Comparison of ENCODE assay signal across 14 mouse cellular contexts in genomic region chr2:84627036-84627435, GRCm38 (mm10). TPM values are rescaled to one million over a fixed set of nuclear protein-coding genes. Genes with fewer than 3 reads are reported as not detected.
DNase-seq lines count a peak whose midpoint lies in the region; ATAC-seq and TF ChIP-seq lines count a peak whose summit lies in the region.
"Had no signal": no experiment of that assay in that cellular context is flagged by ENCODE, and none has a peak within 500 bp of the region (broad histone marks: within the 10 kb centered on the region; RNA-seq: fewer than 3 reads in every experiment).

No protein-coding gene starts in this region.

- TF ChIP-seq CTCF in liver, postnatal 0 days (IDR thresholded peaks at IDR 0.05; ENCODE audit: low read depth): no peak

- no peaks in the 10 kb centered on the region for H3K9me3 ChIP-seq in forebrain, embryonic 11.5 days (ENCODE audit: control insufficient read depth, low read length)
- no peaks in the 10 kb centered on the region for H3K9me3 ChIP-seq in forebrain, embryonic 14.5 days (replicated peaks; ENCODE audit: control insufficient read depth, low read length)
- H3K9me3 ChIP-seq in kidney, embryonic 14.5 days (ENCODE audit: control insufficient read depth, low read length): no peaks in the 10 kb centered on the region
- H3K9me3 ChIP-seq in embryonic facial prominence, embryonic 15.5 days (replicated peaks): no peaks in the 10 kb centered on the region
- no peaks in the 10 kb centered on the region for H3K9me3 ChIP-seq in liver, postnatal 0 days (ENCODE audit: low read length)
- H3K9me3 ChIP-seq: forebrain, embryonic 12.5 days; hindbrain, embryonic 13.5 days; lung, embryonic 15.5 days; midbrain, embryonic 10.5 days had no signal

- H3K4me1 ChIP-seq in forebrain, embryonic 11.5 days (replicated peaks; ENCODE audit: control insufficient read depth, insufficient read depth, low read length): no peaks in the 10 kb centered on the region; the same call in 1 of the 2 replicates
- no peaks in the 10 kb centered on the region for H3K4me1 ChIP-seq in forebrain, embryonic 14.5 days (ENCODE audit: control insufficient read depth, insufficient read depth, low read length)
- peaks cover 8% of the 10 kb centered on the region for H3K4me1 ChIP-seq in kidney, embryonic 14.5 days (ENCODE audit: control insufficient read depth, insufficient read depth, low read length)
- H3K4me1 ChIP-seq in embryonic facial prominence, embryonic 15.5 days: peaks cover 11% of the 10 kb centered on the region
- peaks cover 43% of the 10 kb centered on the region for H3K4me1 ChIP-seq in liver, postnatal 0 days (ENCODE audit: insufficient read depth)
- H3K4me1 ChIP-seq: forebrain, embryonic 12.5 days had no signal

- no peak overlapping the region for H3K4me2 ChIP-seq in forebrain, embryonic 11.5 days (ENCODE audit: low read depth, low read length, severe bottlenecking)
- H3K4me2 ChIP-seq in forebrain, embryonic 14.5 days (ENCODE audit: low read length): no peak overlapping the region
- no peak overlapping the region for H3K4me2 ChIP-seq in kidney, embryonic 14.5 days (replicated peaks; ENCODE audit: low read depth, low read length)
- H3K4me2 ChIP-seq in embryonic facial prominence, embryonic 15.5 days (replicated peaks): no peak overlapping the region
- H3K4me2 ChIP-seq in liver, postnatal 0 days (ENCODE audit: low read depth, low read length): peak overlapping the region; percentile 31; the same call in 1 of the 2 replicates
- H3K4me2 ChIP-seq: forebrain, embryonic 12.5 days; hindbrain, embryonic 13.5 days; lung, embryonic 15.5 days had no signal

- no peak overlapping the region for H3K4me3 ChIP-seq in forebrain, embryonic 11.5 days (ENCODE audit: low read depth, low read length)
- H3K4me3 ChIP-seq in forebrain, embryonic 14.5 days (ENCODE audit: low read depth, low read length): no peak overlapping the region
- H3K4me3 ChIP-seq in kidney, embryonic 14.5 days (ENCODE audit: low read length): no peak overlapping the region
- no peak overlapping the region for H3K4me3 ChIP-seq in embryonic facial prominence, embryonic 15.5 days (replicated peaks)
- H3K4me3 ChIP-seq in liver, postnatal 0 days (ENCODE audit: low read depth, low read length): no peak overlapping the region
- H3K4me3 ChIP-seq: forebrain, embryonic 12.5 days; hindbrain, embryonic 13.5 days; lung, embryonic 15.5 days; midbrain, embryonic 10.5 days had no signal

- no peak; the same call in 1 of the 2 replicates for TF ChIP-seq EP300 in liver, postnatal 0 days (IDR thresholded peaks at IDR 0.05; ENCODE audit: low read depth)

- no peak for DNase-seq in forebrain, embryonic 11.5 days (ENCODE audit: low spot score)
- no peak for DNase-seq in forebrain, embryonic 14.5 days (ENCODE audit: low spot score)
- DNase-seq in kidney, postnatal 25 days: no peak
- no peak for DNase-seq in liver, postnatal 0 days
- DNase-seq: cerebellum, adult 9-11 months; right cerebral cortex, postnatal 4 days had no signal

- H3K27me3 ChIP-seq in forebrain, embryonic 11.5 days (ENCODE audit: control insufficient read depth, insufficient read depth, low read length): no peaks in the 10 kb centered on the region
- no peaks in the 10 kb centered on the region for H3K27me3 ChIP-seq in forebrain, embryonic 14.5 days (replicated peaks; ENCODE audit: control insufficient read depth, insufficient read depth, low read length)
- H3K27me3 ChIP-seq in kidney, embryonic 14.5 days (ENCODE audit: control insufficient read depth, insufficient read depth, low read length): no peaks in the 10 kb centered on the region
- H3K27me3 ChIP-seq in embryonic facial prominence, embryonic 15.5 days: no peaks in the 10 kb centered on the region
- H3K27me3 ChIP-seq in liver, postnatal 0 days (ENCODE audit: insufficient read depth, low read length): no peaks in the 10 kb centered on the region
- H3K27me3 ChIP-seq: forebrain, embryonic 12.5 days; hindbrain, embryonic 13.5 days; lung, embryonic 15.5 days had no signal

- 0 out of 2 replicates have a peak, but pooled peaks have one; percentile 21 for ATAC-seq in forebrain, embryonic 11.5 days (replicated peaks; ENCODE audit: low FRiP score)
- ATAC-seq in forebrain, embryonic 14.5 days: no peak
- peak; percentile 37; the same call in 1 of the 2 replicates for ATAC-seq in kidney, embryonic 14.5 days (ENCODE audit: low FRiP score, low TSS enrichment)
- ATAC-seq in embryonic facial prominence, embryonic 15.5 days (ENCODE audit: insufficient number of reproducible peaks, low FRiP score, low TSS enrichment, low read depth): no peak
- ATAC-seq in liver, postnatal 0 days: peak; percentile 70
- ATAC-seq in frontal cortex, adult (ENCODE audit: low TSS enrichment): no peak
- no peak for ATAC-seq in cerebellum, adult (ENCODE audit: insufficient number of reproducible peaks, low FRiP score, low TSS enrichment)

- H3K36me3 ChIP-seq in forebrain, embryonic 11.5 days (ENCODE audit: control insufficient read depth, insufficient read depth, low read length): no peaks in the 10 kb centered on the region
- H3K36me3 ChIP-seq in forebrain, embryonic 14.5 days (ENCODE audit: control insufficient read depth, insufficient read depth, low read length): peaks cover 12% of the 10 kb centered on the region; the same call in 1 of the 2 replicates
- H3K36me3 ChIP-seq in kidney, embryonic 14.5 days (ENCODE audit: control insufficient read depth, insufficient read depth, low read length): peaks cover 12% of the 10 kb centered on the region; the same call in 1 of the 2 replicates
- 0 out of 2 replicates have a peak, but pooled peaks cover 3% of the 10 kb centered on the region for H3K36me3 ChIP-seq in embryonic facial prominence, embryonic 15.5 days
- H3K36me3 ChIP-seq in liver, postnatal 0 days (replicated peaks; ENCODE audit: insufficient read depth, low read length): 0 out of 2 replicates have a peak, but pooled peaks cover 2% of the 10 kb centered on the region

- 77% methylated on average over 3 of the region's 3 CpGs for WGBS in forebrain, embryonic 11.5 days
- WGBS in forebrain, embryonic 14.5 days: 81% methylated on average over 3 of the region's 3 CpGs
- 29% methylated on average over 3 of the region's 3 CpGs for WGBS in kidney, embryonic 14.5 days
- WGBS in embryonic facial prominence, embryonic 15.5 days: 58% methylated on average over 3 of the region's 3 CpGs
- 54% methylated on average over 3 of the region's 3 CpGs for WGBS in liver, postnatal 0 days (ENCODE audit: insufficient replicate concordance)

- no peak overlapping the region for H3K27ac ChIP-seq in forebrain, embryonic 11.5 days (ENCODE audit: low read depth, low read length)
- no peak overlapping the region for H3K27ac ChIP-seq in forebrain, embryonic 14.5 days (ENCODE audit: low read depth, low read length)
- no peak overlapping the region for H3K27ac ChIP-seq in kidney, embryonic 14.5 days (ENCODE audit: low read depth, low read length)
- H3K27ac ChIP-seq in embryonic facial prominence, embryonic 15.5 days (replicated peaks): peak overlapping the region; percentile 65
- peak overlapping the region; percentile 71 for H3K27ac ChIP-seq in liver, postnatal 0 days (ENCODE audit: low read depth)
- H3K27ac ChIP-seq: forebrain, embryonic 12.5 days; hindbrain, embryonic 13.5 days; lung, embryonic 15.5 days; midbrain, embryonic 10.5 days had no signal

- no peak overlapping the region for H3K9ac ChIP-seq in forebrain, embryonic 11.5 days (ENCODE audit: low read length)
- no peak overlapping the region for H3K9ac ChIP-seq in forebrain, embryonic 14.5 days (ENCODE audit: low read length)
- no peak overlapping the region for H3K9ac ChIP-seq in kidney, embryonic 14.5 days (ENCODE audit: low read depth, low read length)
- H3K9ac ChIP-seq in embryonic facial prominence, embryonic 15.5 days: no peak overlapping the region
- H3K9ac ChIP-seq in liver, postnatal 0 days (replicated peaks): 0 out of 2 replicates have a peak overlapping the region, but pooled peaks have one; percentile 30
- H3K9ac ChIP-seq: forebrain, embryonic 12.5 days; hindbrain, embryonic 13.5 days; lung, embryonic 15.5 days had no signal

RNA-seq across cellular contexts. Expression of gene Ctnnd1, which starts 23.5 kb away (rescaled TPM):
- polyA plus RNA-seq in forebrain, embryonic 11.5 days (2014; fragmentation: Nextera tagmentation; extraction: Ambion mirVana): 33.4 and 36.2 TPM in 2 replicates
- polyA plus RNA-seq in forebrain, embryonic 14.5 days (2014; fragmentation: Nextera tagmentation; extraction: Ambion mirVana): 27.1 and 27.8 TPM in 2 replicates
- 29.1 and 53.6 TPM in 2 replicates for polyA plus RNA-seq in kidney, embryonic 14.5 days (2014; fragmentation: Nextera tagmentation; extraction: Ambion mirVana)
- polyA plus RNA-seq in embryonic facial prominence, embryonic 15.5 days (2015; fragmentation: Nextera tagmentation; extraction: Ambion mirVana): 49.9 and 52.7 TPM in 2 replicates
- 9.0 and 9.5 TPM in 2 replicates for polyA plus RNA-seq in liver, postnatal 0 days (2015; fragmentation: Nextera tagmentation; extraction: Ambion mirVana)

RNA-seq across cellular contexts. Expression of gene Btbd18, which starts 31.8 kb away (rescaled TPM):
- 0.36 and 0.77 TPM in 2 replicates for polyA plus RNA-seq in forebrain, embryonic 11.5 days (2014; fragmentation: Nextera tagmentation; extraction: Ambion mirVana)
- 0.10 and 0.33 TPM in 2 replicates for polyA plus RNA-seq in forebrain, embryonic 14.5 days (2014; fragmentation: Nextera tagmentation; extraction: Ambion mirVana)
- polyA plus RNA-seq in kidney, embryonic 14.5 days (2014; fragmentation: Nextera tagmentation; extraction: Ambion mirVana): 0.24 and 0.31 TPM in 2 replicates
- 0.16 and 0.27 TPM in 2 replicates for polyA plus RNA-seq in embryonic facial prominence, embryonic 15.5 days (2015; fragmentation: Nextera tagmentation; extraction: Ambion mirVana)
- not detected in 2 replicates for polyA plus RNA-seq in liver, postnatal 0 days (2015; fragmentation: Nextera tagmentation; extraction: Ambion mirVana)

RNA-seq across cellular contexts. Expression of gene Selenoh, which starts 43.5 kb away (rescaled TPM):
- 494 and 502 TPM in 2 replicates for polyA plus RNA-seq in forebrain, embryonic 11.5 days (2014; fragmentation: Nextera tagmentation; extraction: Ambion mirVana)
- polyA plus RNA-seq in forebrain, embryonic 14.5 days (2014; fragmentation: Nextera tagmentation; extraction: Ambion mirVana): 277 and 350 TPM in 2 replicates
- 404 and 541 TPM in 2 replicates for polyA plus RNA-seq in kidney, embryonic 14.5 days (2014; fragmentation: Nextera tagmentation; extraction: Ambion mirVana)
- 230 and 231 TPM in 2 replicates for polyA plus RNA-seq in embryonic facial prominence, embryonic 15.5 days (2015; fragmentation: Nextera tagmentation; extraction: Ambion mirVana)
- polyA plus RNA-seq in liver, postnatal 0 days (2015; fragmentation: Nextera tagmentation; extraction: Ambion mirVana): 53.6 and 57.6 TPM in 2 replicates

RNA-seq across cellular contexts. Expression of gene Gm28635, which starts 50.8 kb away (rescaled TPM):
- polyA plus RNA-seq in forebrain, embryonic 11.5 days (2014; fragmentation: Nextera tagmentation; extraction: Ambion mirVana): not detected in 2 replicates
- not detected in 2 replicates for polyA plus RNA-seq in forebrain, embryonic 14.5 days (2014; fragmentation: Nextera tagmentation; extraction: Ambion mirVana)
- polyA plus RNA-seq in kidney, embryonic 14.5 days (2014; fragmentation: Nextera tagmentation; extraction: Ambion mirVana): not detected in 2 replicates
- not detected in 2 replicates for polyA plus RNA-seq in embryonic facial prominence, embryonic 15.5 days (2015; fragmentation: Nextera tagmentation; extraction: Ambion mirVana)
- not detected in 2 replicates for polyA plus RNA-seq in liver, postnatal 0 days (2015; fragmentation: Nextera tagmentation; extraction: Ambion mirVana)
- polyA plus RNA-seq: forebrain, embryonic 12.5 days; hindbrain, embryonic 13.5 days; lung, embryonic 15.5 days; midbrain, embryonic 10.5 days had no signal

RNA-seq across cellular contexts. Expression of gene Med19, which starts 51.2 kb away (rescaled TPM):
- 68.3 and 69.2 TPM in 2 replicates for polyA plus RNA-seq in forebrain, embryonic 11.5 days (2014; fragmentation: Nextera tagmentation; extraction: Ambion mirVana)
- 55.3 and 59.8 TPM in 2 replicates for polyA plus RNA-seq in forebrain, embryonic 14.5 days (2014; fragmentation: Nextera tagmentation; extraction: Ambion mirVana)
- polyA plus RNA-seq in kidney, embryonic 14.5 days (2014; fragmentation: Nextera tagmentation; extraction: Ambion mirVana): 48.5 and 50.5 TPM in 2 replicates
- 31.3 and 34.0 TPM in 2 replicates for polyA plus RNA-seq in embryonic facial prominence, embryonic 15.5 days (2015; fragmentation: Nextera tagmentation; extraction: Ambion mirVana)
- 12.7 and 13.2 TPM in 2 replicates for polyA plus RNA-seq in liver, postnatal 0 days (2015; fragmentation: Nextera tagmentation; extraction: Ambion mirVana)

Comparison
In these comparisons a context has a peak if more than half of its experiments do, and no peak if none do; other contexts are left out.
1. ATAC-seq: peak in forebrain, embryonic 11.5 days (single experiment), kidney, embryonic 14.5 days (single experiment) and liver, postnatal 0 days (single experiment); none in forebrain, embryonic 14.5 days (single experiment), embryonic facial prominence, embryonic 15.5 days (single experiment), frontal cortex, adult (single experiment) and cerebellum, adult (single experiment).
2. H3K27ac ChIP-seq: peak in embryonic facial prominence, embryonic 15.5 days (single experiment) and liver, postnatal 0 days (single experiment); none in forebrain, embryonic 11.5 days (single experiment), forebrain, embryonic 14.5 days (single experiment) and kidney, embryonic 14.5 days (single experiment).